Mouse (Mus musculus) heart, adult 2 months (tissue): ENCODE measurements around the gene Atrnl1.

Experiments
- CTCF ChIP-seq: fragments of 200-600 bp; IDR thresholded peaks from 2 replicates; pipeline ENCODE4 v1.8.1; 2022; ENCODE audit warnings: antibody characterized with exemption, mild to moderate bottlenecking, moderate library complexity
- EP300 ChIP-seq: fragments of 200-500 bp; IDR thresholded peaks from 2 replicates; pipeline ENCODE4 v1.6.1; 2011; ENCODE audit warnings: low read depth, low read length, control low read depth; ENCODE audit not compliant: insufficient read depth
- POLR2A ChIP-seq: fragments of 200-500 bp; IDR thresholded peaks from 2 replicates; pipeline ENCODE4 v1.6.1; 2011; ENCODE audit warnings: mild to moderate bottlenecking, low read depth, low read length, control low read depth; ENCODE audit not compliant: insufficient read depth

DNA sequence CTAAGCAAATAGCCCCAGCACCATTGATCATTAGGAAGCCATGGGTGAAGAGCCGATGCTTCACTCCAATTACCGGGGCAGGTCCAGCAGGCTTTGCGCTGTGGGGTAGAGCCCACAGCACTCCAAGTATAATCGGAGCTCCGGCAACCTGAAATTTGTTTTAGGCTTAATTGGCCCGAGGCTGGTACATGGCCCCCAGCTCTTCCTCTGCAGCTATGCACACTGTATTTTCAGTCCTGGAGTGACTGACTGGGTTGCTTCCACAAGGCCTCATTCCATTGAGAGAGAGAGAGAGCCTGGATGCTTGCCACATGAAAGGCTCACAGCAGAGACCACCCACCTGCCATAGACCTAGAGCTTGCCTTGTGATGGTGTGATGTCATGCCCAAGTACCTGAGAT, 555.3 kb downstream of the Atrnl1 start:
- TF ChIP-seq CTCF (no peak), POLR2A (no peak), EP300 (no peak)
